Mouse (Mus musculus): ENCODE measurements around the gene Rflna.

Rflna gene

GRCm38 (mm10) chr5:125005871-125006652, 3.0 kb downstream of the Rflna start:
- no peak for DNase-seq (ENCODE audit: low spot score in 2 of 2)

GRCm38 (mm10) chr5:125006896-125007295, 3.9 kb downstream of the Rflna start:
- DNase-seq (ENCODE audit: low spot score in 2 of 2): no peak

GRCm38 (mm10) chr5:125011166-125011565, 8.1 kb downstream of the Rflna start:
- peak in 1 of 2 experiments; percentile 37 for DNase-seq (ENCODE audit: low spot score in 2 of 2)

- no peak for DNase-seq (ENCODE audit: low spot score in 2 of 2)
These were observed 8.6 kb downstream of the Rflna start for GRCm38 (mm10) chr5:125011628-125012027.

GRCm38 (mm10) chr5:125014497-125014896, 11.5 kb downstream of the Rflna start:
- DNase-seq (ENCODE audit: low spot score in 2 of 2): peak; percentile 60 to 75

- DNase-seq (ENCODE audit: low spot score in 2 of 2): no peak
These were observed 12.0 kb downstream of the Rflna start for GRCm38 (mm10) chr5:125015066-125015465.

- DNase-seq (ENCODE audit: low spot score in 2 of 2): no peak
These were observed 12.6 kb downstream of the Rflna start for GRCm38 (mm10) chr5:125015576-125015975.

GRCm38 (mm10) chr5:125016421-125017242, 13.6 kb downstream of the Rflna start:
- no peak for DNase-seq (ENCODE audit: low spot score in 2 of 2)

- no peak for DNase-seq (ENCODE audit: low spot score in 2 of 2)
These were observed 14.3 kb downstream of the Rflna start for GRCm38 (mm10) chr5:125017332-125017731.

GRCm38 (mm10) chr5:125019099-125019498, 16.1 kb downstream of the Rflna start:
- no peak for DNase-seq (ENCODE audit: low spot score in 2 of 2)

GRCm38 (mm10) chr5:125021298-125021697, 18.3 kb downstream of the Rflna start:
- DNase-seq (ENCODE audit: low spot score in 2 of 2): no peak

- no peak for DNase-seq (ENCODE audit: low spot score in 2 of 2)
These were observed 21.0 kb downstream of the Rflna start for GRCm38 (mm10) chr5:125024002-125024401.

- DNase-seq (ENCODE audit: low spot score in 2 of 2): no peak
These were observed 25.4 kb downstream of the Rflna start for GRCm38 (mm10) chr5:125028371-125028770.

GRCm38 (mm10) chr5:125028911-125029310, 25.9 kb downstream of the Rflna start:
- no peak for DNase-seq (ENCODE audit: low spot score in 2 of 2)

- no peak for DNase-seq (ENCODE audit: low spot score in 2 of 2)
These were observed 33.5 kb downstream of the Rflna start for GRCm38 (mm10) chr5:125036483-125036882.

GRCm38 (mm10) chr5:125039377-125040027, 36.5 kb downstream of the Rflna start:
- no peak for DNase-seq (ENCODE audit: low spot score in 2 of 2)

- no peak for DNase-seq (ENCODE audit: low spot score in 2 of 2)
These were observed 37.1 kb downstream of the Rflna start for GRCm38 (mm10) chr5:125040128-125040584.

GRCm38 (mm10) chr5:125041578-125041977, 38.6 kb downstream of the Rflna start:
- no peak for DNase-seq (ENCODE audit: low spot score in 2 of 2)

GRCm38 (mm10) chr5:125043448-125043847, 40.4 kb downstream of the Rflna start:
- DNase-seq (ENCODE audit: low spot score in 2 of 2): no peak

- no peak for DNase-seq (ENCODE audit: low spot score in 2 of 2)
These were observed 42.2 kb downstream of the Rflna start for GRCm38 (mm10) chr5:125045202-125045601.

- DNase-seq (ENCODE audit: low spot score in 2 of 2): no peak
These were observed 43.4 kb downstream of the Rflna start for GRCm38 (mm10) chr5:125046436-125046835.

- DNase-seq (ENCODE audit: low spot score in 2 of 2): peak in 1 of 2 experiments; percentile 62
These were observed 46.5 kb downstream of the Rflna start for GRCm38 (mm10) chr5:125049481-125049880.

Data from spleen, postnatal 10 days (tissue).